Mouse (Mus musculus): ENCODE measurements around the gene Frmd3.
"Not testable (repeated sequence)": the region's sequence is repeated elsewhere in the genome, so short reads cannot be mapped to it uniquely, and the experiment has no call there.

Frmd3 gene

GRCm38 (mm10) chr4:74013211-74014047 is at the start of gene Frmd3:
Gene Frmd3 (plus strand): TSS chr4:74013442.
- in situ Hi-C loops (cut with MseI, MboI), result no loop called here

- in situ Hi-C loops (cut with MseI, MboI), result no loop called here
These were observed 32.8 kb upstream of the Frmd3 start for GRCm38 (mm10) chr4:73980454-73980853.

DNA sequence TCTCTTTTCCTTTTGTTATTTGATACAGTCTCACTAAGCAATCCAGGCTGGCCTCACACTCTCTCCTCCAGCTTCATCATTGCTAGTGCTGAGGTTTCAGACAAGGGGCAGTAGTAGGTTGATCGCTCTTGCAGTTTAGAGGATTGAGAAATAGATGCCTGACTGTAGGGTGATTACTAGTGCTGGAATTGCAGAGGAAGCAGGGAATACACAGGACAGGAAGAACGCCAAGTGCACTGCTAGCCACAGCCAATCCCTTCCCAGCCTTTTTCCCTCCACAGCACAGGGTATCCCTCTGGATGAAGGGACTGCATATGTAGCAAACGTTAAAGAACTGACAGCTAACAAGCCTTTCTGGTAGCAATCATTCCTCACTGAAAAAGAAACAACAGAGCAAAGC is 965 bp upstream of the Frmd3 start:
- in situ Hi-C loops (cut with MseI, MboI), result no loop called here

- in situ Hi-C loops (cut with MseI, MboI), result no loop called here
These were observed 542 bp upstream of the Frmd3 start for GRCm38 (mm10) chr4:74012700-74013099.

DNA sequence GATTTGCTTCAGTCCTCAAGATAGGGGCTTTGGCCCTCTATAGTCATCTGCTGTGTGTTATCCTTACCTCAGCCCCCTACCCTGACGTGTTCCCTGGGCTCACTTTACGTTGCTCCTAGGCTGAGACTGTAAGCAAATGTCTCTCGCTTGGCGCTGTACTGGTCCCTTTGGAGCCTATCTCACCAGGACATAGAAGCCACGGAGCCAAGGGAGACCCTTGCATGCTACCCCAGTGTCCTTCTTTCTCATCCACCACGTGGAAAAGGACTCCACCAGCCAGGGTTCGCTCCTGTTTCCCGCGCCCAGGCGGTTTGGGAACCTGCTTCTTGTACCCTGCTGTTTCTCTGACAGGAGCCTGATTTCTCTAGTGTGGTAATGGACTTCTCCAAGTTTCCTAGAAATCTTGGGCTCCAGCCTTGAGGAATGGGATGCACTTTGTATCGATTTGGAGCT is 832 bp downstream of the Frmd3 start:
- in situ Hi-C loops (cut with MseI, MboI), result no loop called here

GRCm38 (mm10) chr4:74020084-74020483 is 6.8 kb downstream of the Frmd3 start:
- in situ Hi-C loops (cut with MseI, MboI), result no loop called here

DNA sequence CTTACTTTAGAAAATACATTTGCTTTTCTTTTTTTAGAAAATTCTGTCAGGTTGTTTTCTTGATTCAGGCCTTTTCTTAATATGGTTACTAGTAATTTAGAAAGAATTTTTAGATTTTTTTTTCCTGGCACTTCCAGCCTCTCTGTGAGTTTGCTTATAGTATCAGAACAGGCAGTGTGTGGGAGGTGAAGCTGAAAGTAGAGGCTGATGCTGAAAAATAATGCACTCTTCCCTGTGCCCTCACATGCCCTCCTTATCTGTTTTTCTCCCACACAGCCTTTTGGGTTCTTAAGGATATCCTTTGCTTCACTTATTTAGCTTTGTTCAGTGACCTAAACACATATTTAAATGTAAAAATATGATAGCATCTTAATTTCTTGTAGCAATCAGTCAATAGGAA is 30.0 kb downstream of the Frmd3 start:
- in situ Hi-C loops (cut with MseI, MboI), result no loop called here

- in situ Hi-C loops (cut with MseI, MboI), result no loop called here
These were observed 38.5 kb downstream of the Frmd3 start for GRCm38 (mm10) chr4:74051692-74052091.

GRCm38 (mm10) chr4:74076727-74077126 is 63.5 kb downstream of the Frmd3 start:
- in situ Hi-C loops (cut with MseI, MboI), result no loop called here

DNA sequence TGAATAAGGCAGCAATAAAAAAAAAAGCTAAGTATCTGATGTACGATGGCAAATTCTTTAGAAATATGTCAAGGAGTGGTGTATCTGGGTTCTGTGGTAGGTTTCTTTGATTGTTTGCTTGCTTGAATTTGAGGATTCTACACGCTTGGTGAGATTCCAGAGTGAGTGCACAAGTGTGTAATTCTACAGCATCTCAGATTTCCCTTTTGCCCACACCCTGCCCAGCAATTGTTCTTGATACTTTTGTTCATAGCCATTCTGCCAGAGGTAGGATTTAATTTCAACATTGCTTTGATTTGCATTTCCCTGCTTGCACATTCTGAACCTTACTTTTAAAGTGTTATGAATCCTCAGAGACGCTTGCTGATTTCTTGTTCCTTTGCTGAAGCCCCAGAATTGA is 97.6 kb downstream of the Frmd3 start:
- in situ Hi-C loops (cut with MseI, MboI), result no loop called here

DNA sequence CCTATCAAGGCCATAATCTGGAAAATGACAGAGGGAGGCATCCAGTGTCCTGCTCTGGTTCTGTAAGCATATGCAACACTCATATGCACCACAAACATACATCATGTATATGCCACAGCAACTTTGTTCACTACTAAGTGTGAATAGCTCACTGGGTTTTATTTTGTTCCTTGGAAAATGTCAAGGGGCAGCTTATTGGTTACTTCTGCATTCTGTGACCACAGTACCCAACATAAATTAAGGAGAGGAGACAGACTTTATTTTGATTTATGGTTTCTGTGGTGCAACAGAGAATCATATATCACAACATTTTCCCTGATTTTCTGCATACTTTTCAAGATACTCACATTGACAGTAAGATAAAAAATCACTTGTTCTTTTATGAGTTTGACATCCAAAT is 178.3 kb downstream of the Frmd3 start:
- in situ Hi-C loops (cut with MseI, MboI), result no loop called here

- in situ Hi-C loops (cut with MseI, MboI), result no loop called here
These were observed 188.1 kb downstream of the Frmd3 start for GRCm38 (mm10) chr4:74201281-74201811.

- in situ Hi-C loops (cut with MseI, MboI), result not testable (repeated sequence)
These were observed 208.5 kb downstream of the Frmd3 start for GRCm38 (mm10) chr4:74221780-74222179.

DNA sequence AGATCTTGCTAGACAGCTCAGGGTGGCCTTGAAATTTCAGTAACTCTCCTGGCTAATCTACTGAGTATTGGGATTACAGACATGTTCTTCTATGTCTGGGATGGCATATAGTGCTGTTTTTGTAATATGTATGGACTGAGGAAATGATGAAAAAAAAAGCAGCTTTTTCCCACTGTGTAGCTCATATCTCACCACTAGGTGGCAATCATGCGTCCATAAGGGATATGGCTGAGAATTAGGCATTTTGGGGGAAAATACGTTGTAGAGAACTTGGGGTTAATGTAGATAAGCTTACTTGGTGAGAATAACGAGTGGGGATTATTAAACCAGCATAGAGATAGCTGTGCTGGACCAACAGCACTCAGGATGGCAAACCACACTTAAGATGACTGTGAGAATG is 209.1 kb downstream of the Frmd3 start:
- in situ Hi-C loops (cut with MseI, MboI), result no loop called here

- in situ Hi-C loops (cut with MseI, MboI), result no loop called here
These were observed 211.0 kb downstream of the Frmd3 start for GRCm38 (mm10) chr4:74224210-74224609.

DNA sequence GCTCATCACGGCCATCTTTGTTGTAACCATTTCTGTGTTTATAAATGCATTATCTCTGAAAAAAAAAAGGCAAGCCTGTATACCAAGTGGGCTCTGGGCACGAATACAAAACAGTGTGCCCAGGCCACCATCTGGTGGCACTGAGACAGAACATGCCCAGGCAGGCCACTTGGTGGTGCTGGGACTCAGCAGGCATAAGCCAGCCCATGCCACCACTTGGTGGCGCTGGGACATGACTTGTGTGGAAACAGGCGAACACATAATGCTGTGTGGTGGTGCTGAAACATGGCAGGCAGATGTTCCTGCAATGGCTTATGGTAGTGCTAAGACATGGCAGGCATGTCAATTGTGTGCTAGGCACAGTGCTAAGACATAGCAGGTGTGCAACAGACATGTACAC is 217.8 kb downstream of the Frmd3 start:
- in situ Hi-C loops (cut with MseI, MboI), result no loop called here

- in situ Hi-C loops (cut with MseI, MboI), result no loop called here
These were observed 218.2 kb downstream of the Frmd3 start for GRCm38 (mm10) chr4:74231405-74231804.

DNA sequence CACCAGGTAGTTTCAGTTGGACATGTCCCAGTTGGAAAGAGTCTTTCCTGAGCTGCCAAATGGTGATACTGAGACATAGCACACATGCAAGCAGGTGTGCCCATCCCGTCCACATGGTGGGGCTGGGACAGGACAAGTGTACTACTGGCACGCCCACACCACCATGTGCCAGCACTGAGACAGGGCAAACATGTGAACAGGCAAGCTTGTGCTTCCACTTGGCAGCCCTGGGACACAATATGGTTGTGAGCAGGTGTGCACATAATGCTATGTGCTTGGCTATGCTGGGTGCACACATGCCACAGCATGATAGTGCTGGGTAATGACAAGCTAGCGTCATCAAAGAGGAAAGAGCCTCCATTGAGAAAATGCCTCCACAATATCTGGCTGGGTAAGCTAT is 220.3 kb downstream of the Frmd3 start:
- in situ Hi-C loops (cut with MseI, MboI), result no loop called here

- in situ Hi-C loops (cut with MseI, MboI), result no loop called here
These were observed 228.9 kb downstream of the Frmd3 start, which contains the start of gene Kdm4c for GRCm38 (mm10) chr4:74242176-74242575. Gene Kdm4c (plus strand): TSS chr4:74242497.

All from mouse trophoblast stem cell (cell line).